Mouse (Mus musculus) embryonic facial prominence, embryonic 10.5 days (tissue): ENCODE measurements around the gene Rps6ka5. TPM values are rescaled to one million over a fixed set of nuclear protein-coding genes. Genes with fewer than 3 reads are reported as not detected.
A peak's percentile ranks its signal among the peaks of the same experiment; 100 is the strongest.

Experiments
- DNase-seq: peaks from one replicate; pipeline ENCODE4 v3.0.0-alpha.2; 2017; ENCODE audit warnings: low spot score
- H3K27ac ChIP-seq: fragments of 300-500 bp; sonication (generic); replicated peaks from 2 replicates; pipeline ENCODE4 v1.5.1; 2016; ENCODE audit warnings: mild to moderate bottlenecking
- H3K27me3 ChIP-seq: fragments of 300-500 bp; sonication (generic); replicated peaks from 2 replicates; pipeline ENCODE4 v1.6.1; 2016; ENCODE audit warnings: low read depth, mild to moderate bottlenecking; ENCODE audit not compliant: poor library complexity, severe bottlenecking
- H3K36me3 ChIP-seq: fragments of 300-500 bp; sonication (generic); replicated peaks from 2 replicates; pipeline ENCODE4 v1.6.1; 2016; ENCODE audit warnings: mild to moderate bottlenecking, moderate library complexity
- H3K4me1 ChIP-seq: fragments of 300-500 bp; sonication (generic); 2 replicates; pipeline ENCODE4 v1.6.1; 2016
- H3K4me3 ChIP-seq: fragments of 300-500 bp; sonication (generic); 2 replicates; pipeline ENCODE4 v1.5.1; 2016; ENCODE audit warnings: mild to moderate bottlenecking, moderate library complexity
- H3K9me3 ChIP-seq: fragments of 300-500 bp; sonication (generic); 2 replicates; pipeline ENCODE4 v1.6.1; 2016; ENCODE audit warnings: mild to moderate bottlenecking
- WGBS: fragments of 180-500 bp; shearing (Covaris S2); methylation state at CpG from one replicate; pipeline ENCODE4 v1.1.7; 2016; 5-methylcytosine and 5-hydroxymethylcytosine counted together
- polyA plus RNA-seq: library from polyadenylated mRNA; unstranded; fragments of >200 nt; fragmentation: Nextera tagmentation; extraction: Ambion mirVana; gene quantifications from 2 replicates; pipeline ENCODE4 v1.2.1, GENCODE M21; 2016

Gene Rps6ka5
- 3.6 and 3.7 TPM in 2 replicates for polyA plus RNA-seq

DNA sequence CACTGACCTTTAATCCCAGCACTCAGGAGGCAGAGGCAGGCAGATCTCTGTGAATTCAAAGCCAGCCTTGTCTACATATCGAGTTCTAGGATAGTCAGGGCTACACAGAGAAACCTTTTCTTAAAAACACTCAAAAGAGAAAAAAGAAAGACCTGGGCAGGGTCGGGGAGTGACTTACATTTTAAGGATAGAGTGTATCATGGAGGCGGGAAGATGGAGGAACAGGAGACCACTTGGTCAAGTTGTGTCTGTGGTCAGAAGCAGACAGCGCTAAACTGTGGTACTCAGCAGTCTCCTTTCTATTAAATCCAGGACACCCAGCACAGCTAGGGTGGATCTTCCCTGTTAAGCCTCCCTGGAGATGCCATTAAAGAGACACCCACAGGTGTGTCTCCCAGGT lies at the start of gene Rps6ka5:
Gene Rps6ka5, minus strand, starts transcription at position 333 of the 400 bp plus-strand sequence.
- Histone ChIP-seq H3K4me3 (peak within 1 kb of the TSS; percentile 83), H3K36me3 (no peaks in the 10 kb centered on the region), H3K4me1 (peaks cover 16% of the 10 kb centered on the region), H3K27me3 (no peaks in the 10 kb centered on the region), H3K27ac (peak within 1 kb of the TSS; percentile 95), H3K9me3 (0 out of 2 replicates have a peak, but pooled peaks cover 3% of the 10 kb centered on the region)
- no peak for DNase-seq
- 95% methylated on average over 4 of the region's 4 CpGs for WGBS

DNA sequence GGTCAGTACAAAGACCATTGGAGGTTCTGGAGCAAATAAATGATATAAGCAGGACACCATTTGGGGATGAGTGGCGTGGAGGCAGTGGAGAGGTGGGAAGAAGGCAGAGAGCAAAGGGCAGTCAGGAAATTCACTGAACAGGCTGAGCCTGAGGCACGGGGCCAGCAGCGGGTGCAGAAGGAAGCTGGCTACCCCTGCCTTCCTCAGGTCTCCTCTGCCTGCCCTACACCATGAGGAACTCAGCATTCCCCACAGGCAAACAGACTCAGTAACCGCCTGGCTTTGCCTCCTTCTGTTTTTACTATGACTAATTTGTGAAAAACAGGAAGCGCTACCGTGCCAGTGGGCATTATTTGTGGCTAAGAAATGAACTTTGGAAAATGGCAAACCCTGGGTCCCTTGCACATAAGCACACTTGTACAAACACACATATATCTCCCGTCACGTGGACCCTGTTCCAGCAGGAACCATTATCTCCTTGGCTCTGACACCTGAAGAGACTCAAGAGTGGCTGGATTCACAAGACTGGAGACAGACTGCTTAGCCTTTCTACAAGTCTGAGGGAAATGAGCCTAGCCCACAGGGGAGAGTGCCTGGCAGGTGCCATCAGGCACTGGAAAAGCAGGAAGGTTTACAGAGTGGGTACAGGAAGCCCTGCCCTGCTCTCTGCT lies 49.3 kb upstream of the Rps6ka5 start:
- no peaks in the 10 kb centered on the region for H3K36me3 ChIP-seq
- no peaks in the 10 kb centered on the region for H3K27me3 ChIP-seq
- H3K4me3 ChIP-seq: no peak overlapping the region
- WGBS: 78% methylated on average over 8 of the region's 8 CpGs
- no peak for DNase-seq
- no peak overlapping the region for H3K27ac ChIP-seq
- peaks cover 9% of the 10 kb centered on the region for H3K4me1 ChIP-seq
- no peaks in the 10 kb centered on the region for H3K9me3 ChIP-seq

DNA sequence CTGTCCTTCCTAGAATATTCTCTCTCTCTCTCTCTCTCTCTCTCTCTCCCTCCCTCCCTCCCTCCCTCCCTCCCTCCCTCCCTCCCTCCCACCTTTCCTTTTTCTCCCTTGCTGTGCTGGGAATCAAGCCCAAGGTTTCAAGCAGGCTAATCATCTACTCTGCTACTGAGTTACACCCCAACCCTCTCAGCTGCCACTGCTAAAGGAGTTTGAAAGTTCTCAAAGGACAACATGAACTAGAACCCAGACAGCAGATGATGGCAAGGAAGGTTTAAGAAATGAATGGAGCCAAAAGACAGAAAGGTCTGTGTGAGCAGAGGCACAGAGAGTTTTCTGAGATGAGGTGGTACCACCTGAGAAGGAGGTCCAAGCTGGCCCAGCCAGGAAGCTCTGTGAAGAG lies 48.5 kb upstream of the Rps6ka5 start:
- no peak overlapping the region for H3K27ac ChIP-seq
- peaks cover 9% of the 10 kb centered on the region for H3K4me1 ChIP-seq
- no peak overlapping the region for H3K4me3 ChIP-seq
- no peaks in the 10 kb centered on the region for H3K36me3 ChIP-seq
- DNase-seq: no peak
- no peaks in the 10 kb centered on the region for H3K9me3 ChIP-seq
- H3K27me3 ChIP-seq: no peaks in the 10 kb centered on the region

DNA sequence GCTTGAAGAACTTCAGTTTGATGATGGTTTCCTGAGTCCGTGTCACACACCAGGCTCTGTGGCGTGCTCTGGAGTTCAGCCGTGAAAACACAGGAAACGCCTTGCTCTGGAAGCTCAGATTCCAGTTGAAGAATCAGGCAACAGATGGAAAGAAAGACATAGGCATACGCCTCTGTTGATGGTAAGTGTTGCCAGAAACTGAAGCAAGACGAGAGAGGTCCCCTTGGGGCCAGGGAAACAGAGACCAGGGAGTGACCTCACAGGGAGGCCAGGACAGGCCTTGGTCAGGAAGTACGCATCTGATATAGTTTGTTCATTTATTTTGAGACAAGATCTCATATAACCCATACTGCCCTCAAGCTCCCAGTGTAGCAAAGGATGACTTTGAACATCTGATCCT lies 48.0 kb upstream of the Rps6ka5 start:
- Histone ChIP-seq H3K27ac (no peak overlapping the region), H3K36me3 (no peaks in the 10 kb centered on the region), H3K4me1 (peaks cover 9% of the 10 kb centered on the region), H3K4me3 (no peak overlapping the region), H3K9me3 (no peaks in the 10 kb centered on the region), H3K27me3 (no peaks in the 10 kb centered on the region)
- WGBS: 71% methylated on average over 7 of the region's 7 CpGs
- no peak for DNase-seq

DNA sequence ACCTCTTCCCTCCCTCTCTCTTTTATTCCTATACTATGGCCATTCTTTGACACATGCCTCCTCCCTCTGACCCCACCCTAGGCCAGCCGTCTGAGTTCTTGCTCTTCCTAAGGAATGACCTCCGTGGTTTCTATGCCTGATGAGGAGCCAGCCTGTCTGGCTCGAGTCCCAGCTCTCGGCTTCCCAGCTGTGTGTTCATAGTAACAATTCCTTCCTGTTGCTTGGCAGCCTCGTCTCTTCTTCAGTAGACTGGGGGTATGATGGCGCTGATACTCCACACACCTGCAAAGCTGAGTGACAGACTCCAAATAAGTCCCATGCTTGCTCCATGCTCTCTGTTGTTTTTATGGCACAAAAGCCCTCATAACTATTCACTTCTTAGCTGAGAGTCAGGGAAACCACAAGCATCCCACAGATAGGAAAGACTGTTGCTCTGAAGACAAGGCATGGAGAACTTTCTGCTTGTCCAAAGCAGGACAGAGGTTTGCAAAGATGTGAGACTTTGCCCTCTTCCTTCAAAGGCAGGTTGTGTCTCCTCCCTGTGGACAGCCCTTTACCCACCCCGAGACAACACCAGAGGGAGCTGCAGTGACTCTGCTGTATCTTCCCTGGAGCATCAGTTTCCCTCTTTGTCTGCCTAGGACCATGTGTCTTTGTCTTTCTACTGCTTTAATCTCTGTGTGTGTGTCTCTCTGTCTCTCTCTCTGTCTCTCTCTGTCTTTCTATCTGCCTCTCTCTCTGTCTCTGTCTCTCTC lies 45.6 kb upstream of the Rps6ka5 start:
- H3K4me3 ChIP-seq: no peak overlapping the region
- 57% methylated on average over 7 of the region's 7 CpGs for WGBS
- DNase-seq: no peak
- H3K27ac ChIP-seq: no peak overlapping the region
- no peaks in the 10 kb centered on the region for H3K36me3 ChIP-seq
- H3K27me3 ChIP-seq: no peaks in the 10 kb centered on the region
- no peaks in the 10 kb centered on the region for H3K9me3 ChIP-seq
- no peaks in the 10 kb centered on the region for H3K4me1 ChIP-seq

DNA sequence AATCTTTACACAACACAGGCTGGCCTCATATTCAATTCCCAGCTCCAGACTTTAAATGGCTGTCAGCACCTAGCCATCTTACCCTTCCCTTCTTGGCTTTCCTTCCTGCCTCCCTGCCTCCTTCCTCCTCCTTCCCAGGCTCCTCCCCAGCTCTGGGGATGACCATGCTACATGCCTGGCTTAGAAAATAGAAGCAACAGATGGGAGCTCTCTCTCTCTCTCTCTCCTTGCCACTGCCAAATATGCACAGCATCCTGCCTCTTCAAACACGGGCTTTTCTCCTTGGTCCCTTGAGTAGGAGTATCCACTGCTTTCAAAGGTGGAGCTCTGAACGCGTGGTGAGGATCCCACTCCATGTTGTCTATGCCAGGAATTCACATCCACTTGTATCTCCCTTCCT lies 44.0 kb upstream of the Rps6ka5 start:
- Histone ChIP-seq H3K36me3 (no peaks in the 10 kb centered on the region), H3K9me3 (no peaks in the 10 kb centered on the region), H3K27me3 (no peaks in the 10 kb centered on the region), H3K27ac (no peak overlapping the region), H3K4me3 (no peak overlapping the region), H3K4me1 (no peaks in the 10 kb centered on the region)
- DNase-seq: no peak
- WGBS: 86% methylated on average over 3 of the region's 3 CpGs

DNA sequence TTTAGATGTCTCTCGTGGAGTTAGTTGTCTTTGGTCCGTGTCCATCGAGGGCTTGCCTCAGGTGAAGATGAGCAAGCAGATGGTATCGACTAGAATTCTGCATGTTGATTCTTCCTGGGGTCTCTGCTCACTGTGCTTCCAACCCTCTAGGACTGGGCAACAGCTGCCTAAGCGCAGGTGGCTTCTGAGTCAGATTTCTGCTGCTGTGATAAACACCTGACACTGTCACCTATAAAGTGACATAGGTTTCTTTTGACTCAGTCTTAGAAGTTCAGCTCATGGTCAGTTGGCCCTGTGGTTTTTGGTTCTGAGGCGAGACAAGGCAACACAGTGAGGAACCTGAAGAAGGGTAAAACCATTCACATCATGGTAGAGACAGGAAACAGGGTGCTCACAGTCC lies 43.1 kb upstream of the Rps6ka5 start:
- Histone ChIP-seq H3K4me3 (no peak overlapping the region), H3K9me3 (no peaks in the 10 kb centered on the region), H3K27ac (no peak overlapping the region), H3K4me1 (no peaks in the 10 kb centered on the region), H3K36me3 (no peaks in the 10 kb centered on the region), H3K27me3 (no peaks in the 10 kb centered on the region)
- no peak for DNase-seq
- WGBS: 90% methylated on average over 6 of the region's 6 CpGs

DNA sequence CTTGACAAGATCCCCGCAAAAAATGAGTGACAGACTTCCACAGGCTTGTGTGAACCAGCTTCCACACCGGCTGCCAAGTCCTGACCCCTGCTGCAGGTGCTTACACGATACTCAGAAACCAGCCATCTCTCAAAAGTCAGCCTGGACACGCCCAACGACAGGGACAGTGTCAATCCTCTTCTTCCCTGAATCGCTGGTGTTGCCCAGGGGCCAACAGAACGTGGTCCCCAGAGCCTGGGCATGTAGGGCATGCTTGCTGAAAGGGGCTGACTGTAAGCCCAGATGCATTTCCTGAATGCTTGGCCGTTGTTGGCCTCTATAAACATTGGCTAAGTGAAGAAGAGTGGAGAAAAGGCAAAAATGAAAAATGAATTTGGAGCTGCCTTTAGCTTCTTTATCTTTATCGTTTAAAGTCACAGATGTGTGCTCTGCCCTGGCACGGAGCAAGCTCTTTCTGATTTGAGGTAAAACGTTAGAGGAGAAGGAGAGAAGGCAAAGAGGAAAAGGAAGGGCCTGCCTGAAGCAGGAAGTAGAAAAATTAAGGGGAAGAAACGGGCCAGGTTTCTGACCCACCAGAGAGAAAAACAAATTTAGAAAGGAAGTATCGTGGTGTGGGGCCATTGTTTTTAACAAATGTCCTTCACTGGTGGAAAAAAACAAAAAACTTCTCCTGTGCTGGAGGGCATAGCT lies 37.7 kb upstream of the Rps6ka5 start:
- 69% methylated on average over 13 of the region's 13 CpGs for WGBS
- Histone ChIP-seq H3K4me3 (no peak overlapping the region), H3K36me3 (no peaks in the 10 kb centered on the region), H3K27me3 (no peaks in the 10 kb centered on the region), H3K27ac (no peak overlapping the region), H3K9me3 (no peaks in the 10 kb centered on the region), H3K4me1 (no peaks in the 10 kb centered on the region)
- no peak for DNase-seq

DNA sequence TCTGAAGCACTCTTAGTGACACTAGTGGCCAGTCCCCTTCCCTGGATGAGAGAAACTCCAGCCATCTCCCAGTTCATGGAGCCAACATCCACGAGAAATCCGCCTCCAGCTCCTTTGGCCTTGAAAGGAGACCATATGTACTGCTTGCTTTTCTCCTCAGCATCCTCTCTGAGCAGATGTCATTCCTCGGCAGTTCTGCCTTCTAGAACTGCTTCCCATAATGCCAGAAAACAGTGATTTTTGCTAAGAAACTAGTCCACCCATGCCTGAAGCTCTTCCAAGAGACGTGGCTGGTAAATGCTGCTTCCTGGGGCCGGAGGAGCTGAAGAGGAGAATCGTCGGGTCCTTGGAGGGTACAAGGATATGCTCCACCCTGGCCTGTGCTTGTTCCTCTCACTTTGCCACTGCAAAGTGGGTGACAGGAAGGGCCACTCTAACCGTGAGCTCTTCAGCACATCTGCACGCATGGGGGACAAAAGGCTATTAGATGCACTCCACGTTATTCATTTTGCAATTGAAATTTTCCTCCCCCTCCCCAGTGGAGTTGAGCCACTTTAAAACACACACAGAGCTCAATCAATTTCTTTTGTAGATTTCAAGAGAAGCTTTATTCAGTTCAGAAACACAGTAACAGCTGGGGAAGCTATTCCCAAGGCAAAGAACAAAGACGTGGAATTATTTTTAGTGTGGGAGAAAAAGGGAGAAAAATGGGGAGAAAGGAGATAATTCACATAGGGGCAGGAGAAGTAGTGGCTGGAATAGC lies 36.1 kb upstream of the Rps6ka5 start:
- Histone ChIP-seq H3K4me3 (no peak overlapping the region), H3K36me3 (no peaks in the 10 kb centered on the region), H3K9me3 (no peaks in the 10 kb centered on the region), H3K4me1 (no peaks in the 10 kb centered on the region), H3K27me3 (no peaks in the 10 kb centered on the region), H3K27ac (no peak overlapping the region)
- DNase-seq: no peak
- WGBS: 73% methylated on average over 11 of the region's 11 CpGs

DNA sequence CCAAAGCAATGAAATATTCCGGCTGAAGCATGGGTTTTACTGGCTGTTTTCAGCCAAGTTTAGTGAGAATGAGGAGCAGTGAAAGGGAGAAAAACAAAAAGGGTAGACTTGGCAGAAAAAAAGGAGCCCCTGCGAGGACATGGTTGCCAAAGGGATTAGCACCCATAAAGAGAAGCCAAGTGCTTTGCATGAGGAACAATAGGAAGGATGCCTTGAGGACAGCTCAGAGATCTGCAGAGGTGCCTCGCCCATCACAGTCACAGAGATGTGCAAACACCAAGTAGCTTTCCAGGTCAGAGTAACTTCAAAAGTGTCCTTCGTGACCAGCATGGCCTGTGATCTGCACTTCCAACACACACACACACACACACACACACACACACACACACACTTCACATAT lies 30.6 kb upstream of the Rps6ka5 start:
- WGBS: 56% methylated on average over 4 of the region's 4 CpGs
- DNase-seq: no peak

DNA sequence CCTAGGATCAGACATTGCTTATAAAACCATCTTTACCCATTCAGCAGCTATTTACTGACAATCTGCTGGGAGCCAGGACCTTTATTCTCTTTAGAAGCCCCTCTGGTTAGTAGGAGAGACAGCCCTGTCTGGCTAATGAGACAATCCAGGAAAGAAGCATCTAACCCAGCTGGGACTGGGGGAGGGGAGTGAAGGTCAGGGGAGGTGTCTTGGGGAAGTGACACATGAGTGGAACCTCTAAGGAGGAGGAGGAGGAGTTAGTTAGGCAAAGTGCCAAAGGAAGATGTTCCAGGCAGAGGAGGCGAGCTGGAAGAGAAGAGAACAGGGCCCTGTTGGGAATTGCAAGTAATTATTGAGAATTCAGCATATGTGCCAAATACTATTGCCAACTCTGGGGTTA lies 26.9 kb upstream of the Rps6ka5 start:
- no peaks in the 10 kb centered on the region for H3K27me3 ChIP-seq
- H3K4me1 ChIP-seq: peaks cover 2% of the 10 kb centered on the region; the same call in 1 of the 2 replicates
- no peak overlapping the region for H3K27ac ChIP-seq
- H3K9me3 ChIP-seq: no peaks in the 10 kb centered on the region
- H3K36me3 ChIP-seq: no peaks in the 10 kb centered on the region
- DNase-seq: no peak
- no peak overlapping the region for H3K4me3 ChIP-seq
- WGBS: 71% methylated on average over 1 of the region's 1 CpGs

More for the DNA sequence above, 30.6 kb upstream of the Rps6ka5 start:
- Histone ChIP-seq H3K27me3 (no peaks in the 10 kb centered on the region), H3K27ac (no peak overlapping the region), H3K4me1 (peaks cover 2% of the 10 kb centered on the region; the same call in 1 of the 2 replicates), H3K36me3 (no peaks in the 10 kb centered on the region), H3K4me3 (no peak overlapping the region), H3K9me3 (no peaks in the 10 kb centered on the region)

DNA sequence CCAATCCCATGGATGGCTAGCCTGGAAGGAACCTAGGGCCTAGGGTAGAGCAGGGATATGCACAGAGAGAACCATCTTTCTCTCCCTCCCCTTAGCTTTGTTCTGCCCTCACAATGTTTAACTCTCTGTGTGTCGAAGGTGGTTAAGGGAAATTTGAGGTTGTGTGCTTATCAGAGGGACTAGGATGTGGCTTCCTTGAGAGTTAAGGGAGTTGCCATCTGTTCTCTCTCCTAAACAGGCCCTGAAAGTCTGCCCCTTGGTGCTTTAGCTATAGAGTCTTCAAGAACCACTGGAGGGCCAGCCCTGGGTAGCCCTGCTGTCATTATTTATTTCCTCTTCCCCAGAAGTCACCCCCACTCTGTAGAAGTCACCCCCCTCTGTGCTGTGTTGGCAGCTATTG lies 26.2 kb upstream of the Rps6ka5 start:
- DNase-seq: no peak
- WGBS: 71% methylated on average over 1 of the region's 1 CpGs
- Histone ChIP-seq H3K27ac (no peak overlapping the region), H3K4me3 (no peak overlapping the region), H3K4me1 (peaks cover 2% of the 10 kb centered on the region; the same call in 1 of the 2 replicates), H3K27me3 (no peaks in the 10 kb centered on the region), H3K36me3 (no peaks in the 10 kb centered on the region), H3K9me3 (no peaks in the 10 kb centered on the region)
